Mouse (Mus musculus) heart, embryonic 13.5 days (tissue): Measurements from ENCODE around the gene Lrrc1. TPM values are rescaled to one million over a fixed set of nuclear protein-coding genes. Genes with fewer than 3 reads are reported as not detected.
A peak's percentile ranks its signal among the peaks of the same experiment; 100 is the strongest.

Experiments used
- ATAC-seq: fragments of 200-750 bp; cut with Nextera tagmentation; 2 replicates; pipeline ENCODE4 v1.8.0; 2017; ENCODE audit warnings: moderate TSS enrichment; ENCODE audit not compliant: insufficient number of reproducible peaks, low FRiP score, low TSS enrichment; ENCODE audit errors: extremely low read depth
- H3K27ac ChIP-seq: fragments of 300-500 bp; sonication (generic); replicated peaks from 2 replicates; pipeline ENCODE4 v1.5.1; 2015; ENCODE audit warnings: moderate library complexity, mild to moderate bottlenecking, inconsistent platforms
- H3K27me3 ChIP-seq: fragments of 300-500 bp; sonication (generic); replicated peaks from 2 replicates; pipeline ENCODE4 v1.6.1; 2015; ENCODE audit warnings: mild to moderate bottlenecking, inconsistent platforms
- H3K36me3 ChIP-seq: fragments of 300-500 bp; sonication (generic); 2 replicates; pipeline ENCODE4 v1.6.1; 2015; ENCODE audit warnings: mild to moderate bottlenecking, inconsistent platforms
- H3K4me1 ChIP-seq: fragments of 300-500 bp; sonication (generic); 2 replicates; pipeline ENCODE4 v1.6.1; 2015; ENCODE audit warnings: inconsistent platforms
- H3K4me2 ChIP-seq: fragments of 300-500 bp; sonication (generic); 2 replicates; pipeline ENCODE4 v1.6.1; 2015; ENCODE audit warnings: inconsistent platforms, mild to moderate bottlenecking, moderate library complexity
- H3K4me3 ChIP-seq: fragments of 300-500 bp; sonication (generic); 2 replicates; pipeline ENCODE4 v1.5.1; 2015; ENCODE audit warnings: moderate library complexity, mild to moderate bottlenecking, inconsistent platforms
- H3K9ac ChIP-seq: fragments of 300-500 bp; sonication (generic); 2 replicates; pipeline ENCODE4 v1.6.1; 2015; ENCODE audit warnings: inconsistent platforms, mild to moderate bottlenecking, moderate library complexity
- H3K9me3 ChIP-seq: fragments of 300-500 bp; sonication (generic); 2 replicates; pipeline ENCODE4 v1.6.1; 2016; ENCODE audit warnings: inconsistent platforms
- WGBS: fragments of 180-500 bp; shearing (Covaris S2); methylation state at CpG from one replicate; pipeline ENCODE4 v1.1.7; 2015; ENCODE audit warnings: mixed read lengths; 5-methylcytosine and 5-hydroxymethylcytosine counted together
- polyA plus RNA-seq: library from polyadenylated mRNA; unstranded; fragments of >200 nt; fragmentation: Nextera tagmentation; extraction: Ambion mirVana; gene quantifications from 2 replicates; pipeline ENCODE4 v1.2.1, GENCODE M21; 2015

The Lrrc1 gene
- polyA plus RNA-seq, 1 experiment from 2014 or later = 12.6 TPM

- ATAC-seq = no peak
- Histone ChIP-seq H3K36me3 (no peaks in the 10 kb centered on the region), H3K9ac (no peak overlapping the region), H3K27ac (no peak overlapping the region), H3K4me3 (no peak overlapping the region), H3K9me3 (no peaks in the 10 kb centered on the region), H3K4me1 (peaks cover 75% of the 10 kb centered on the region), H3K27me3 (no peaks in the 10 kb centered on the region), H3K4me2 (no peak overlapping the region)
- WGBS = 68% methylated on average over 6 of the region's 6 CpGs
Measured at GRCm38 (mm10) chr9:77499084-77499483, 45.6 kb downstream of the Lrrc1 start.

GRCm38 (mm10) chr9:77498406-77498805 lies 46.3 kb downstream of the Lrrc1 start:
- WGBS = 61% methylated on average over 3 of the region's 3 CpGs
- H3K4me2 ChIP-seq = no peak overlapping the region
- ATAC-seq = no peak
- peaks cover 75% of the 10 kb centered on the region for H3K4me1 ChIP-seq
- no peak overlapping the region; the same call in 1 of the 2 replicates for H3K27ac ChIP-seq
- no peak overlapping the region for H3K4me3 ChIP-seq
- no peaks in the 10 kb centered on the region for H3K9me3 ChIP-seq
- H3K36me3 ChIP-seq = no peaks in the 10 kb centered on the region
- H3K27me3 ChIP-seq = no peaks in the 10 kb centered on the region
- no peak overlapping the region for H3K9ac ChIP-seq

GRCm38 (mm10) chr9:77497173-77497572 lies 47.5 kb downstream of the Lrrc1 start:
- 18% methylated on average over 6 of the region's 6 CpGs for WGBS
- ATAC-seq = no peak

GRCm38 (mm10) chr9:77496540-77497062 lies 48.1 kb downstream of the Lrrc1 start:
- no peak overlapping the region for H3K4me3 ChIP-seq
- peak overlapping the region; percentile 64 for H3K9ac ChIP-seq
- H3K9me3 ChIP-seq = no peaks in the 10 kb centered on the region
- H3K36me3 ChIP-seq = no peaks in the 10 kb centered on the region
- peak overlapping the region; percentile 35 for H3K4me2 ChIP-seq
- H3K27me3 ChIP-seq = no peaks in the 10 kb centered on the region
- H3K27ac ChIP-seq = peak overlapping the region; percentile 91
- ATAC-seq = no peak
- 22% methylated on average over 12 of the region's 12 CpGs for WGBS
- H3K4me1 ChIP-seq = peaks cover 58% of the 10 kb centered on the region

More at GRCm38 (mm10) chr9:77497173-77497572, 47.5 kb downstream of the Lrrc1 start:
- Histone ChIP-seq H3K27me3 (no peaks in the 10 kb centered on the region), H3K4me3 (no peak overlapping the region), H3K4me2 (peak overlapping the region; percentile 35), H3K36me3 (no peaks in the 10 kb centered on the region), H3K9ac (peak overlapping the region; percentile 64), H3K9me3 (no peaks in the 10 kb centered on the region), H3K27ac (peak overlapping the region; percentile 91), H3K4me1 (peaks cover 63% of the 10 kb centered on the region)

- Histone ChIP-seq H3K9me3 (no peaks in the 10 kb centered on the region), H3K4me1 (peaks cover 45% of the 10 kb centered on the region), H3K27me3 (no peaks in the 10 kb centered on the region), H3K4me3 (no peak overlapping the region), H3K4me2 (no peak overlapping the region), H3K9ac (no peak overlapping the region), H3K27ac (no peak overlapping the region), H3K36me3 (no peaks in the 10 kb centered on the region)
- WGBS = 56% methylated on average over 7 of the region's 7 CpGs
- no peak for ATAC-seq
Measured at GRCm38 (mm10) chr9:77494307-77494706, 50.4 kb downstream of the Lrrc1 start.

GRCm38 (mm10) chr9:77488611-77489010 lies 56.1 kb downstream of the Lrrc1 start:
- no peak overlapping the region for H3K27ac ChIP-seq
- H3K4me3 ChIP-seq = no peak overlapping the region
- H3K27me3 ChIP-seq = no peaks in the 10 kb centered on the region
- H3K9me3 ChIP-seq = no peaks in the 10 kb centered on the region
- no peak overlapping the region for H3K4me2 ChIP-seq
- no peaks in the 10 kb centered on the region for H3K36me3 ChIP-seq
- WGBS = 81% methylated on average over 11 of the region's 11 CpGs
- H3K9ac ChIP-seq = no peak overlapping the region
- ATAC-seq = no peak
- H3K4me1 ChIP-seq = peaks cover 11% of the 10 kb centered on the region

- Histone ChIP-seq H3K27me3 (no peaks in the 10 kb centered on the region), H3K4me3 (no peak overlapping the region), H3K36me3 (no peaks in the 10 kb centered on the region), H3K27ac (no peak overlapping the region), H3K4me2 (no peak overlapping the region), H3K4me1 (peaks cover 18% of the 10 kb centered on the region), H3K9ac (no peak overlapping the region), H3K9me3 (no peaks in the 10 kb centered on the region)
- no peak for ATAC-seq
- 77% methylated on average over 7 of the region's 7 CpGs for WGBS
Measured at GRCm38 (mm10) chr9:77487427-77487826, 57.2 kb downstream of the Lrrc1 start.

- peaks cover 31% of the 10 kb centered on the region for H3K4me1 ChIP-seq
- no peaks in the 10 kb centered on the region for H3K36me3 ChIP-seq
- H3K4me3 ChIP-seq = no peak overlapping the region
- no peaks in the 10 kb centered on the region for H3K9me3 ChIP-seq
- no peak for ATAC-seq
- H3K9ac ChIP-seq = no peak overlapping the region
- no peak overlapping the region for H3K4me2 ChIP-seq
- WGBS = 77% methylated on average over 12 of the region's 12 CpGs
- H3K27ac ChIP-seq = no peak overlapping the region
- no peaks in the 10 kb centered on the region for H3K27me3 ChIP-seq
Measured at GRCm38 (mm10) chr9:77485915-77486314, 58.8 kb downstream of the Lrrc1 start.

GRCm38 (mm10) chr9:77484751-77485150 lies 59.9 kb downstream of the Lrrc1 start:
- peaks cover 42% of the 10 kb centered on the region for H3K4me1 ChIP-seq
- no peak for ATAC-seq
- no peak overlapping the region for H3K4me2 ChIP-seq
- H3K27ac ChIP-seq = no peak overlapping the region
- no peaks in the 10 kb centered on the region for H3K27me3 ChIP-seq
- H3K9ac ChIP-seq = no peak overlapping the region
- WGBS = 84% methylated on average over 10 of the region's 10 CpGs
- no peak overlapping the region for H3K4me3 ChIP-seq
- H3K9me3 ChIP-seq = no peaks in the 10 kb centered on the region
- no peaks in the 10 kb centered on the region for H3K36me3 ChIP-seq

GRCm38 (mm10) chr9:77483559-77483958 lies 61.1 kb downstream of the Lrrc1 start:
- H3K9ac ChIP-seq = no peak overlapping the region
- H3K9me3 ChIP-seq = no peaks in the 10 kb centered on the region
- no peak overlapping the region for H3K4me2 ChIP-seq
- no peak overlapping the region for H3K27ac ChIP-seq
- H3K36me3 ChIP-seq = no peaks in the 10 kb centered on the region
- peaks cover 48% of the 10 kb centered on the region for H3K4me1 ChIP-seq
- no peak for ATAC-seq
- no peaks in the 10 kb centered on the region for H3K27me3 ChIP-seq
- no peak overlapping the region for H3K4me3 ChIP-seq
- WGBS = 91% methylated on average over 3 of the region's 3 CpGs

- H3K36me3 ChIP-seq = no peaks in the 10 kb centered on the region
- H3K4me1 ChIP-seq = peaks cover 58% of the 10 kb centered on the region
- H3K27ac ChIP-seq = peak overlapping the region; percentile 49
- no peak overlapping the region for H3K4me2 ChIP-seq
- no peaks in the 10 kb centered on the region for H3K9me3 ChIP-seq
- no peak for ATAC-seq
- no peaks in the 10 kb centered on the region for H3K27me3 ChIP-seq
- WGBS = 47% methylated on average over 5 of the region's 5 CpGs
- H3K9ac ChIP-seq = peak overlapping the region; percentile 12
- no peak overlapping the region for H3K4me3 ChIP-seq
Measured at GRCm38 (mm10) chr9:77482281-77482680, 62.4 kb downstream of the Lrrc1 start.

GRCm38 (mm10) chr9:77481380-77481779 lies 63.3 kb downstream of the Lrrc1 start:
- no peak overlapping the region for H3K4me3 ChIP-seq
- H3K27ac ChIP-seq = 0 out of 2 replicates have a peak overlapping the region, but pooled peaks have one; percentile 24
- no peak overlapping the region for H3K4me2 ChIP-seq
- H3K4me1 ChIP-seq = peaks cover 60% of the 10 kb centered on the region
- WGBS = 46% methylated on average over 7 of the region's 7 CpGs
- H3K9ac ChIP-seq = 0 out of 2 replicates have a peak overlapping the region, but pooled peaks have one; percentile 34
- ATAC-seq = no peak
- H3K9me3 ChIP-seq = no peaks in the 10 kb centered on the region
- no peaks in the 10 kb centered on the region for H3K36me3 ChIP-seq
- H3K27me3 ChIP-seq = no peaks in the 10 kb centered on the region
